Mouse (Mus musculus) megakaryocyte, embryonic 14.5 days (primary cell): ENCODE measurements at regions not wholly inside any gene's neighbourhood (a gene's known extent, or its start where the extent isn't known, plus 50 kb on each side); places are given as distances from the start of the nearest gene placed in this dataset.

Experiments
- FLI1 ChIP-seq: IDR thresholded peaks from 2 replicates; pipeline ENCODE4 v1.6.1; 2012; ENCODE audit warnings: low read length, inconsistent platforms, mixed read lengths
- GATA1 ChIP-seq: IDR thresholded peaks from 3 replicates; pipeline ENCODE4 v1.6.1; 2012; ENCODE audit warnings: mixed read lengths, low read length, inconsistent platforms, borderline replicate concordance

DNA sequence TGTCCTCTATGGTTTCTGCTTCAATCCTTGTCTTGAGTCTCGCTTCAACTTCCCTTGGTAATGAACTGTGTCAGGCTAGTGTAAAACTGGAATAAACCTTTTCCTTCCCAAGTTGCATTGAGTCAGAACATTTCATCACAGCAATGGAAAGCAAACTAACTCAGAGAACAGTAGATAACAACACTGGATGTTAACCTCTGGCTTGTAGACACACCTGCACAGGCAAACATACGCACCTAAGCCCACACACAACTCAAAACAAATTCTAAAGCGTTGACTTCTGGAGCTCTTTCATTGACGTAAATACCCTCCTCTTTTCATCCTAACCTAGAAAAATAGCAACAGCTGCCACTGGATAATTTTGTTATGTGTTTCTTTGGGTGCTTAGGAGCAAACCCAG, 244.1 kb upstream of the Tshz3 start:
- TF ChIP-seq GATA1 (no peak), FLI1 (no peak)
